Mouse (Mus musculus): ENCODE results near the gene Cnnm2.

Cnnm2 gene

DNA sequence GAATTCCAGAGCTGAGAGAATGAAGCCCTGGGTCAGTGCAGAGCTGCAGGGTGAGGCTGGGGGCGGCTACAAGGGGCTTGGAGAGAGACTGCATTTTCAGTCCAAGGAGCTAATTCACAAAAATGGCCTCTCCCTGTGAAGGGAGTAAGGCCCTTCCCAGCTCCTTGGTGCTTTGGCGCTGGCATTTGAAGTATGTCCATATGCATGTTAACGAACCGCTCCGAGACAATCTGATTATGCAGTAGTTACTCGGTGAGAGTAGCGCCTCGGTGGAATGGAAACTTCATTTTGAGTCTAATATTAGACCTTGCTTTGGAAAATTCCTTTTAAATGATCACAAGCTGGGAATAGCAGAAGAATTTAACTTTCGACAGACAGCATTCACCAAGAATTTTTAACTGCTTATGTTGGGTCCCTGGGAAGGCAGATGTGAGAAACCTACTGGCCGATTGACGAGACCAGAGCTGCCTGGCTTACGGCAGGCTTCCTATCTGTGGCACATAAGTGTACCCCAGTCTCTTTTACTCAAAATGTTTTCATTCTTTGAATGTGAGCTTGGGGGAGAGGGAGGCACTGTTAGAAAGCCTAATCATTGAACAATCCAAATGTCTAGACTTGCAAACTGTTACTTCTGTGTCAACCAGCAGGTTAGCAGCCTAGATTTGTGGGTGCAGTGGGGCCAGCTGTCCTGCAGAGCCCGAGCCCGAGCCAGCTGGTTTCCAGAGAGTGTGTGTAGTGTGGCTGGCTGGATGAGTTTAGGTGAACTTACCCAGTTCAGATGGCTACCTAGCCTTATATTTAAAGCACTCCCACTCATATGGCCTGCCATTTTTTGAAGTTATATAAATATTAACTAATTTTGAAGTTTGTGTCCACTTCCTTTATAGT is 87.2 kb downstream of the Cnnm2 start:
- DNase-seq (ENCODE audit: low read depth), result no peak

GRCm38 (mm10) chr19:46849443-46849997 is 88.1 kb downstream of the Cnnm2 start:
- DNase-seq (ENCODE audit: low read depth), result no peak

- DNase-seq (ENCODE audit: low read depth), result no peak
These were observed 94.8 kb downstream of the Cnnm2 start for GRCm38 (mm10) chr19:46856232-46856631.

DNA sequence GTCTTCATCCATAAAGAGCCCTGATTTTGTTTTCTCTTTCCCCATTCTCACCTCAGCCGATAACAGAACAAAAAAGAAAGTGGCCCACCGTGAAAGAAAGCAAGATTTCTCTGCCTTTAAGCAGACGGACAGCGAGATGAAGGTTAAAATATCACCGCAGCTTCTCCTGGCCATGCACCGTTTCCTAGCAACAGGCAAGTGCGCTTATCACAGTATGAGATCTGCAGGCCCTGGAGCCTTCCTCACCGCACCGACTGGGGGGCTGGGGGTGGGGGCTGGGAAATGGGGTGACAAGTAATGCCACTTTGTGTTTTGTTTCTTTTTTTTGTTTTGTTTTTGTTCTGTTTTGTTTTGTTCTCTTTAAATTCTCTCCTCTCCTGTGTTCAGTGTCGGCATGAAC is 95.4 kb downstream of the Cnnm2 start:
- DNase-seq (ENCODE audit: low read depth), result no peak

- peak; percentile 49 for DNase-seq (ENCODE audit: low read depth)
These were observed 96.0 kb downstream of the Cnnm2 start for GRCm38 (mm10) chr19:46857277-46857989.

- no peak for DNase-seq (ENCODE audit: low read depth)
These were observed 96.8 kb downstream of the Cnnm2 start for GRCm38 (mm10) chr19:46858200-46858599.

- DNase-seq (ENCODE audit: low read depth), result no peak
These were observed 101.2 kb downstream of the Cnnm2 start for GRCm38 (mm10) chr19:46862556-46862955.

DNA sequence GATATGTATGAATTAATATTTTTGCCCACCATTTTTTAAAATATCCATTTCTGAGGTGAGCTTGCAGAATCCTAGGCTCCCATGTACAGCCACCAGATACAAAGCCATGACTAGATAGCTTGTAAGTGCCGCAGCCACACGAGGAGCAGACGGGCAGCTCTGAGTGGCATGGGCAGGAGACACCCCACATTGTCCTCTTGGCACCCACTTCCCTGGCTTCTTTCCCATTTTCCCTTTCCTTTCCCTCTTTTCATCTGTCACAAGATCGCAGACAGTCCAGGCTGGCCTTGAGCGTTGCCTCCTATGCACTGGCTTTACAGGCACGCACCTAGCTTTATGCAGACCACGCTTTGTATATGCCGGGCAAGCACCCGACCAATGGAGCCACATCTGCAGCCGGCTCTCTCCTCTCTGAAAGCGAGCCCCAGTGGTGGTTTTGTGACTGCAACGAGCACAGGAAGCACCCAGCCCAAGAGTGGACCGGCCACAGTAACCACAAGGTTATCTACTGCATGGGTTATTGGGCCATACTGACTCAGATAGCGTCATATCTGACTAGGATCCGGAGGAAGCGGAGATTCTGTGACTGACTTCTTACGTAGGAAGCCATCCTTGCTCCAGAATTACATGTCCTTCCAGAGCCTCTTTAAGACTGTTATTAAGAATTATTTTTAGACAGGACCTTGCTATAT is 102.0 kb downstream of the Cnnm2 start:
- DNase-seq (ENCODE audit: low read depth), result no peak

DNA sequence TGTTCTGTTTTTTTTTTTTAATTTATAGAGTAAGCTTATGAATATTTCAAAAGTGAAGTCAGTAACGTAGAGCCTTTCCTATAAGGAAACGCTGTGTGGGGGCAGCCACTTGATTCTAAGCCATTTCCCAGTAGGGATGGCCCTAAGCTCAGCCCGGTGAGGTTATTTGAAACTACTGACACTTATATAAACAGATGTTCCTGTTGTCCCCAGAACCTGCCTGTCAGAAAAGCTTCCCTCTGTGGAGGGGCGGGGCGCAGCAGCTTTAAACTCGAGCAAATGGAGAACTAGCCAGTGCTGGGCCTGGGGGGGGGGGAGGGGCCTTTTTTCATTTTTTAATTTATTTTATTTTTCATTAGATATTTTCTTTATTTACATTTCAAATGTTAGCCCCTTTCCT is 102.7 kb downstream of the Cnnm2 start:
- DNase-seq (ENCODE audit: low read depth), result no peak

DNA sequence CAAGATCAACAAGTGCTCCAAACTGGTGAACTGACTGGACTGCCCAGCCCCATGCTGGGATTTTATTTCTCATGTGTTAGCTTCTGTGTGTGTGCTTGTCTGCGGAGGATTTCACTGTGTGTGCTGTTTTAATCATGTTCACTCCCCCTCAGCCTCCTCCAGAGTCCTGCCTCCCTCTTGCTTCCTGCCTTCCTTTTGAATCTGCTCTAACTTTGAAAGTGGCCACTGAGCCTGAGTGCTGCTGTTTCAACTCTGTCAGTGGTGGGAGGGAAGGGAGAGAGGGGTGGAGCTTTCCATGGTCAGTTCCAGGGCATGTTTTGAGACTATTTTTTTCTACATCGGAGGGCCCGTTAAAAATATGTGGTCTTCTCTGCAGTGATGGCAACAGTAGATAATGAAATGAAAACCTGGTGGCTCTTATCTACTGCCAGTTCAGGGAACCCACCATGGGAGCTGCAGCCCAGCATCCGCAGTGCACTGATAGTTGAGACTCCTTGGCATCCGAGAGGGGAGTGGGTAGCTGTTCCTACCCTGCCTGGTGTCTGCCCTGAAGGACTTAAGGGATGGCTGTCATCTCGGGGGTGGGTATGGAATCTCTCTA is 103.4 kb downstream of the Cnnm2 start:
- no peak for DNase-seq (ENCODE audit: low read depth)

DNA sequence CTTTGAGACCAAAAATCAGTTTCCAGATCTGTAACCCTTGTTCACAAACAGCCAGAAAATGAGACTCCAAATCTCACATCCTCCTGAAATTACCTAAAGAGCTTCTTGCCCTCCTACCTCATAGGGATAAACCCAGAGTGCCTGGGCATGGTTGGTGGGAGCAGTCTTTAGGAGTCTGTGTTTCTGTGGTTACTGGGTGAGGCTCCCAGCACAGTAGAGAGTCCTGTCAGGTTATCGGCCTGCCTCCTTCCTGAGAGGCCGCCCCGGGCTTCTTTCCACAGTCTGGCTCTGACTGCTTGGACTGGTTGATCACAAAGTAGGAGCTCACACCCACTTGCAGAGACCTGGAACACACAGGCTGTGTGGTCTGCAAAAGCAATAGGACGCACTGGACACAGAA is 104.0 kb downstream of the Cnnm2 start:
- no peak for DNase-seq (ENCODE audit: low read depth)

DNA sequence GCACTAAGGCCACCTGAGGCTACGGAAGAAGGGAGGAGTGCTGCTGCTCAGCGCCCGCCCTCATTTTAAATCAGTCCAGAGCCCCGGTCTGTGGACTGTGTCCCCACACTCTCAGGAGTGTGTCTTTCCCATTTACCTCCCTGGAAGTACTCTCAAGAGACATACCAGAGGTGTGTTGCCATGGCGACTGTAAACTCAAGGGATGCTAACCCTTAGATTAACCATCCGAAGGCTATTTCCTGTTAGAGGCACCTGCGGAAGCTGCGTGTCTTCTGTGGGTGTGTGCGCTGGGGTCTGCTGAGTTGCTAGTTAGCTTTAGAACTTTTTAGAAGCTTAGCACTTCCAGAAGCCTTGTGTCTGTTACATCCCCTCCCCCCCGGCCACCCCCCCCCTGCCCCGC is 107.7 kb downstream of the Cnnm2 start:
- no peak for DNase-seq (ENCODE audit: low read depth)

DNA sequence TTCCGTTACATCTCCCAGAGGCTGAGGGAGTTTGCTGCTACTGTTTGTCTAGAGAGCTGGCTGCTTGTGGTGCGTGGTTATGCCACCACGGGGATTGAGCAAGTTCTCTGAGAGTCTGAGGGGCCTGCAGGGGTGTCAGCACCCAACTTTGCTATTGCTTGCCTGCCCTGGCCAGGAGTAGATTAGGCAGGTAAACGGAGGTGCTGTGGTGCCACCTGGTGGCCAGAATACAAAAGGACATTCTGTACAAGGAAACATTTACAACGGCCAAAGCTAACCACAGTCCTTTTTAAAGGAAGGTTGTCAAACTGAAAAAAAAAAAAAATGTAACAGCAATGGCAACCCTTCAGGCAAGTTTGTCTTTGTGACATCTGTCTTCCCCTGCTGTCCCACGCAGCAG is 108.1 kb downstream of the Cnnm2 start:
- DNase-seq (ENCODE audit: low read depth), result peak; percentile 94

- DNase-seq (ENCODE audit: low read depth), result peak; percentile 53
These were observed 109.7 kb downstream of the Cnnm2 start for GRCm38 (mm10) chr19:46871096-46871495.

GRCm38 (mm10) chr19:46871651-46872050 is 110.3 kb downstream of the Cnnm2 start:
- no peak for DNase-seq (ENCODE audit: low read depth)

DNA sequence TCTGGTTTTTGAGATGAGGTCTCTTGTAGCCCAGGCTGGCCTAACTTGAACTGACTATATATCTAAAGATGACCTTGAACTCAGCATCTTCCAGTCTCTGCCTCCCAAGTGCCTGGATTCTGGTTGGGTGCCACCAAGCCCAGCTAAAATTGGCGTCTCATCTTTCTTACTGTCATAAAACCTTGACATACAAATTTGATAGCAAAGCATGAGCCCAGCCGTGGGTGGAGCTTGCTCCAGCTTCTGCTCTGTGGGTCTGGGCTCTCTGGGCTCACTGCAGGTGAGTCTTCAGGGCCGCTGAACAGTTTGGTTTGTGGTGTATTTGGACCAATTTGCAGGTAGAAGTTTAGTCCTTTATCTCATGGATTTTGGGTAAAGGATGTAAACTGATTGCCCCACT is 112.5 kb downstream of the Cnnm2 start:
- no peak for DNase-seq (ENCODE audit: low read depth)

DNA sequence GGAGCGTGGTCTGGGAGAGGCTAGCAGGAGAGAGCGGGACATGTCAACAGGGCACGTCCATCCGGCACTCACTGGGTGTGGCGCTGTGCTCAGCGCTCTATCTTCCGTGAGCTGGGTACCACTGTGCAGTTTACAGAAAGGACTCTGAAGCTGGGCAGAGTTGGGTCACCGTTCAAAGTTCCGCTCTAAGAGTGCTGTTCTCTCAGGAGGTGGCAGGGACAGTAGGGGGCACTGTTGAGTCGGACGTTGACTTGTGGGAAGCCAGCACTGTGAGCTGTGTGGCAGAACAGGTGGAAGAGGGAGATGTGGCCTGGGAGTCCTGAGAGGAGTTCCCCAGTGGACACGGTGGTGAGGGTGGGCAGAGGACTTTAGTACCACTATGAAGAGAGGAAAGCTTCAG is 114.4 kb downstream of the Cnnm2 start:
- peak; percentile 91 for DNase-seq (ENCODE audit: low read depth)

DNA sequence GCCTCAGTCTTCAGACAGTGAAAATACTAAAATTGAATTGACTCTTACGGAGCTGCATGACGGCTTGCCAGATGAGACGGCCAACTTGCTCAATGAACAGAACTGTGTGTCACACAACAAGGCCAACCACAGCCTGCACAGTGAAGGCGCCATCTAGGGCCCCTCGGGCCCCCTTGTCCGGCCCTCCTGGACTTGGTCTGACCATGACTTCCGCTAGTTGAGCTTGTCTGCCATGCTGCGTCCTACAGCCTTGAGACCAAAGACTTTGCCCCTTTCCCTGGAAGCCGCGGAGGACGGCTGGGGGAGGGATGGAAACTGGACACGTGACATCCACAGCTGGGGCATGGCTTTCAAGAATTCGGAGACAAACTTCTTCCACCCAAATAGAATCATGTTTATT is 116.5 kb downstream of the Cnnm2 start:
- no peak for DNase-seq (ENCODE audit: low read depth)

- no peak for DNase-seq (ENCODE audit: low read depth)
These were observed 117.0 kb downstream of the Cnnm2 start for GRCm38 (mm10) chr19:46878346-46878745.

GRCm38 (mm10) chr19:46879876-46880275 is 118.5 kb downstream of the Cnnm2 start:
- no peak for DNase-seq (ENCODE audit: low read depth)

GRCm38 (mm10) chr19:46885365-46885764 is 124.0 kb downstream of the Cnnm2 start:
- no peak for DNase-seq (ENCODE audit: low read depth)

GRCm38 (mm10) chr19:46886826-46887225 is 125.4 kb downstream of the Cnnm2 start:
- no peak for DNase-seq (ENCODE audit: low read depth)
